Mouse (Mus musculus) CD4-positive, CD25-positive, alpha-beta regulatory T cell, adult 2 months (primary cell): ENCODE data around the gene Olfr198.
"Not testable (repeated sequence)": the region's sequence is repeated elsewhere in the genome, so short reads cannot be mapped to it uniquely, and the experiment has no call there.

Experiments used
- DNase-seq: peaks from one replicate; pipeline ENCODE4 v3.0.0-alpha.2; 2012; ENCODE audit warnings: low read depth, low spot score

Gene Olfr198

GRCm38 (mm10) chr16:59203433-59203832 lies at the start of gene Olfr198:
Gene Olfr198 (minus strand): TSS chr16:59203533.
- DNase-seq = not testable (repeated sequence)

- DNase-seq = no peak
These were observed 46.4 kb upstream of the Olfr198 start for GRCm38 (mm10) chr16:59249684-59250083.

GRCm38 (mm10) chr16:59219667-59220066 lies 16.3 kb upstream of the Olfr198 start, which contains the start of gene Olfr199:
Gene Olfr199 (minus strand): TSS chr16:59219767.
- DNase-seq = not testable (repeated sequence)

GRCm38 (mm10) chr16:59217861-59218260 lies 14.5 kb upstream of the Olfr198 start:
- DNase-seq = not testable (repeated sequence)

GRCm38 (mm10) chr16:59170354-59170753 lies 33.0 kb downstream of the Olfr198 start, which contains the start of gene Olfr196:
Gene Olfr196 (minus strand): TSS chr16:59170454.
- DNase-seq = no peak

- DNase-seq = no peak
These were observed 51.3 kb downstream of the Olfr198 start for GRCm38 (mm10) chr16:59151996-59152395.
